Mouse (Mus musculus) embryonic facial prominence, embryonic 14.5 days (tissue): ENCODE results near the gene Siae. TPM values are rescaled to one million over a fixed set of nuclear protein-coding genes. Genes with fewer than 3 reads are reported as not detected.
A peak's percentile ranks its signal among the peaks of the same experiment; 100 is the strongest.

Source experiments
- ATAC-seq: fragments of 200-750 bp; cut with Nextera tagmentation; 2 replicates; pipeline ENCODE4 v1.8.0; 2017; ENCODE audit warnings: low read depth, moderate number of reproducible peaks, moderate TSS enrichment
- DNase-seq: peaks from one replicate; pipeline ENCODE4 v3.0.0-alpha.2; 2015; ENCODE audit warnings: low spot score
- H3K27ac ChIP-seq: fragments of 300-500 bp; sonication (generic); replicated peaks from 2 replicates; pipeline ENCODE4 v1.5.1; 2014; ENCODE audit warnings: low read depth, mild to moderate bottlenecking, low read length, moderate library complexity
- H3K27me3 ChIP-seq: fragments of 300-500 bp; sonication (generic); replicated peaks from 2 replicates; pipeline ENCODE4 v1.6.1; 2014; ENCODE audit warnings: low read length; ENCODE audit not compliant: control insufficient read depth, insufficient read depth
- H3K36me3 ChIP-seq: fragments of 300-500 bp; sonication (generic); 2 replicates; pipeline ENCODE4 v1.6.1; 2014; ENCODE audit warnings: low read length, mixed read lengths; ENCODE audit not compliant: control insufficient read depth, insufficient read depth
- H3K4me1 ChIP-seq: fragments of 300-500 bp; sonication (generic); 2 replicates; pipeline ENCODE4 v1.6.1; 2014; ENCODE audit warnings: antibody characterized with exemption, low read length; ENCODE audit not compliant: control insufficient read depth, insufficient read depth
- H3K4me2 ChIP-seq: fragments of 300-500 bp; sonication (generic); 2 replicates; pipeline ENCODE4 v1.6.1; 2014; ENCODE audit warnings: low read depth, mild to moderate bottlenecking, low read length, moderate library complexity, mixed read lengths
- H3K4me3 ChIP-seq: fragments of 300-500 bp; sonication (generic); 2 replicates; pipeline ENCODE4 v1.5.1; 2014; ENCODE audit warnings: low read depth, mild to moderate bottlenecking, low read length
- H3K9ac ChIP-seq: fragments of 300-500 bp; sonication (generic); 2 replicates; pipeline ENCODE4 v1.6.1; 2014; ENCODE audit warnings: low read depth, mild to moderate bottlenecking, low read length, moderate library complexity, mixed read lengths
- H3K9me3 ChIP-seq: fragments of 300-500 bp; sonication (generic); 2 replicates; pipeline ENCODE4 v1.6.1; 2016; ENCODE audit warnings: low read length; ENCODE audit not compliant: control insufficient read depth
- WGBS: fragments of 180-500 bp; shearing (Covaris S2); extraction: QIAGEN DNeasy Blood & Tissue Kit; methylation state at CpG from one replicate; pipeline ENCODE4 v1.1.7; 2014; 5-methylcytosine and 5-hydroxymethylcytosine counted together
- polyA plus RNA-seq: library from polyadenylated mRNA; unstranded; fragments of >200 nt; fragmentation: Nextera tagmentation; extraction: Ambion mirVana; gene quantifications from 2 replicates; pipeline ENCODE4 v1.2.1, GENCODE M21; 2014

Gene Siae
- polyA plus RNA-seq, 1 experiment from 2014 or later: 13.9 TPM

GRCm38 (mm10) chr9:37656931-37657481 is 101.5 kb downstream of the Siae start, which contains the start of gene Tbrg1:
TSS of gene Tbrg1 (minus strand) at chr9:37657312.
- Histone ChIP-seq H3K9ac (peak within 1 kb of the TSS; percentile 83), H3K36me3 (peaks cover 33% of the 10 kb centered on the region), H3K4me3 (peak within 1 kb of the TSS; percentile 78), H3K4me2 (peak within 1 kb of the TSS; percentile 82), H3K27ac (peak within 1 kb of the TSS; percentile 94), H3K9me3 (no peaks in the 10 kb centered on the region), H3K4me1 (peaks cover 5% of the 10 kb centered on the region; the same call in 1 of the 2 replicates), H3K27me3 (no peaks in the 10 kb centered on the region)
- DNase-seq (peak; percentile 96), ATAC-seq (peak; percentile 94)
- under 1% methylated on average over 36 of the region's 36 CpGs for WGBS

DNA sequence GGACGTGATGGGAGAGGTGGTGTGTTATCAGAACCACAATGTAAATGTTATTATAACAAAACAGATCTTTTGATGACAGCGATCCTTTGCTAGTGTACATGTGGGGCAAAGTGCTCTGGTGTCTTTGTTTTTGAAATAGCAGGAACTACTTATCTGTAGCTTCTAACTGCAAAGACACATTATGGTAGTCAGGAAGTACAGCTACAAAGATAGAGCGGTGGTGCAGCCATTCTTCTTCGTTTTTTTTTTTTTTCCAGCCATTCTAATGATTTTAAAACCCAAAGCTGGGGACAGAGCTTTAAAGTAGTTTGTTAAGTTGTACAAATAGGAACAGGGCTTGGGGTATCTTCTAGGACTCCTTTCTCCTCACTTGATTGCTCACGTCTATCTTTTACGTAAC is 103.9 kb downstream of the Siae start:
- Histone ChIP-seq H3K4me2 (no peak overlapping the region), H3K36me3 (peaks cover 9% of the 10 kb centered on the region), H3K4me3 (no peak overlapping the region), H3K9ac (no peak overlapping the region), H3K27ac (no peak overlapping the region), H3K4me1 (peaks cover 5% of the 10 kb centered on the region; the same call in 1 of the 2 replicates), H3K27me3 (no peaks in the 10 kb centered on the region), H3K9me3 (no peaks in the 10 kb centered on the region)
- WGBS: 79% methylated on average over 6 of the region's 6 CpGs
- ATAC-seq (no peak), DNase-seq (no peak)

DNA sequence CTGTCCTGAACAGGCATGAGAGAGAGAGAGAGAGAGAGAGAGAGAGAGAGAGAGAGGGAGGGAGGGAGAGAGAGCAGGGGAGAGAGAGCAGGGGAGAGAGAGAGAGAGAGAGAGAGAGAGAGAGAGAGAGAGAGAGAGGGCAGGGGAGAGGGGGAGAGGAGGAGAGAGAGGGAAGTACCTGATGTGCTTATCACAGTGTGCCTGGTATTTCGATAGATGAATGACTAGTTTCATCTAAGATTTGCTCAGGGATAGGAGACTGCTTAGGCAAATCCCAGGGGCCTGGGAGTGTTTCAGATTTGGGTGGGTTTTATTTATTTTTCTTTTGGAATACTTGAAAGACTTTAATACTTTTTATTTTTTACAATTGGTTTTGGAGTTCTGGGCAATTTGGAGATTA is 107.7 kb downstream of the Siae start:
- Histone ChIP-seq H3K27ac (no peak overlapping the region), H3K27me3 (no peaks in the 10 kb centered on the region), H3K4me1 (peaks cover 8% of the 10 kb centered on the region; the same call in 1 of the 2 replicates), H3K9ac (no peak overlapping the region), H3K9me3 (no peaks in the 10 kb centered on the region), H3K36me3 (no peaks in the 10 kb centered on the region), H3K4me2 (no peak overlapping the region), H3K4me3 (no peak overlapping the region)
- DNase-seq (no peak), ATAC-seq (no peak)
- WGBS: 50% methylated on average over 1 of the region's 1 CpGs

DNA sequence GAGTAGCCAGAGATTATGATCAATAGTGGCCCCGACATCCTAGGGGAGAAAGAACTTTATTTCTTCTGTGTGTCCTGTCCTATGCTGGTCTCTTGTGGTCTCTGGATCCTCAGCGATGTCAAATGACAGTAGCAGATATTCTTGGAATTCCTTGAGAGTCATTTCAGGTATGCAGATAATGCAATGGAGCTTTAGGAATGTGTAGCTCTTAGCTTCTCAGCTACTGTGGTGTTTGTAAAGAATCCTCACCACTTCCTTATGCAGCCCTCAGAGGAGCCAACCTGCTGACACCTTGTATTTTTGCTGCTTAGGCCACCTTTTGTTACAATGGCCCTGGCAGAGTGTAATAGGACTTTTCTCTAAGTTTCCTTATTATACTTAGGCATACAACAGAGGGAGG is 109.1 kb downstream of the Siae start:
- ATAC-seq: no peak
- peaks cover 8% of the 10 kb centered on the region; the same call in 1 of the 2 replicates for H3K4me1 ChIP-seq
- no peaks in the 10 kb centered on the region for H3K27me3 ChIP-seq
- no peak for DNase-seq
- WGBS: 66% methylated on average over 2 of the region's 2 CpGs
- H3K9ac ChIP-seq: no peak overlapping the region
- H3K9me3 ChIP-seq: no peaks in the 10 kb centered on the region
- H3K36me3 ChIP-seq: no peaks in the 10 kb centered on the region
- H3K4me2 ChIP-seq: no peak overlapping the region
- H3K4me3 ChIP-seq: no peak overlapping the region
- no peak overlapping the region for H3K27ac ChIP-seq

- peaks cover 8% of the 10 kb centered on the region; the same call in 1 of the 2 replicates for H3K4me1 ChIP-seq
- no peak for ATAC-seq
- 76% methylated on average over 7 of the region's 7 CpGs for WGBS
Observed at GRCm38 (mm10) chr9:37666045-37666444, 110.5 kb downstream of the Siae start.

DNA sequence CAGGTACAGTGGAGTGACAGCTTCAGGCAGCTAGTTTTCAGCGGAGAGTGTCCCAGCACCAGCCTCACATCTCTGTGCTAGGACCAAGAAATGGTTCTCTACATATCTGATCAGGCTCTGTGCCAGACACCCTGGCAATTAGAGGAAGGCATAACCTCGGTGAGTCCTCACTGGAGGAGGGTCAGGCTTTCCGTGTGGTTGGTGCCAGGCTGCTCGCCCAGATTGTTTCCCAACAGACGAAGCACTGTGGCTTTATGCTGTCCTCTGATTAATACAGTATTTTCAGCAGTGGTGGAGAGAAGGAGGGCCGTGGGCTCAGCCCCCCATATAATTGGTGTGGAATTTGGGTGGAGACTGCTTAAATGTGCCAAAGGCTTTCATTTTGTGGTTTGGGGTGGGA is 113.6 kb downstream of the Siae start, which contains the start of gene Panx3:
TSS of gene Panx3 (minus strand) at position 121 of the 400 bp plus-strand sequence.
- DNase-seq (peak; percentile 77), ATAC-seq (peak; percentile 88)
- peak within 1 kb of the TSS; percentile 75 for H3K27ac ChIP-seq
- no peaks in the 10 kb centered on the region for H3K36me3 ChIP-seq
- 50% methylated on average over 6 of the region's 6 CpGs for WGBS
- no peaks in the 10 kb centered on the region for H3K9me3 ChIP-seq
- H3K4me1 ChIP-seq: peaks cover 8% of the 10 kb centered on the region; the same call in 1 of the 2 replicates
- H3K4me2 ChIP-seq: peak within 1 kb of the TSS; percentile 31
- no peaks in the 10 kb centered on the region for H3K27me3 ChIP-seq
- peak within 1 kb of the TSS; percentile 5 for H3K4me3 ChIP-seq
- H3K9ac ChIP-seq: 0 out of 2 replicates have a peak within 1 kb of the TSS, but pooled peaks have one; percentile 5

More at GRCm38 (mm10) chr9:37666045-37666444, 110.5 kb downstream of the Siae start:
- no peak for DNase-seq
- Histone ChIP-seq H3K27ac (no peak overlapping the region), H3K9me3 (no peaks in the 10 kb centered on the region), H3K4me2 (no peak overlapping the region), H3K4me3 (no peak overlapping the region), H3K36me3 (no peaks in the 10 kb centered on the region), H3K27me3 (no peaks in the 10 kb centered on the region), H3K9ac (no peak overlapping the region)

GRCm38 (mm10) chr9:37669678-37670077 is 114.2 kb downstream of the Siae start:
- peak; percentile 40 for DNase-seq
- peak overlapping the region; percentile 75 for H3K27ac ChIP-seq
- whole genome bisulfite sequencing: 46% methylated on average over 4 of the region's 4 CpGs

GRCm38 (mm10) chr9:37670261-37670660 is 114.8 kb downstream of the Siae start:
- ATAC-seq (no peak), DNase-seq (no peak)
- no peak overlapping the region for H3K9ac ChIP-seq
- H3K27me3 ChIP-seq: no peaks in the 10 kb centered on the region
- no peak overlapping the region for H3K4me2 ChIP-seq
- H3K9me3 ChIP-seq: no peaks in the 10 kb centered on the region
- peaks cover 8% of the 10 kb centered on the region; the same call in 1 of the 2 replicates for H3K4me1 ChIP-seq
- H3K36me3 ChIP-seq: no peaks in the 10 kb centered on the region
- WGBS: 90% methylated on average over 3 of the region's 3 CpGs
- H3K4me3 ChIP-seq: no peak overlapping the region
- peak overlapping the region; percentile 75 for H3K27ac ChIP-seq

More at GRCm38 (mm10) chr9:37669678-37670077, 114.2 kb downstream of the Siae start:
- Histone ChIP-seq H3K9me3 (no peaks in the 10 kb centered on the region), H3K27me3 (no peaks in the 10 kb centered on the region), H3K4me1 (peaks cover 8% of the 10 kb centered on the region; the same call in 1 of the 2 replicates), H3K9ac (no peak overlapping the region), H3K4me3 (no peak overlapping the region), H3K4me2 (no peak overlapping the region), H3K36me3 (no peaks in the 10 kb centered on the region)
- ATAC-seq: peak; percentile 26; the same call in 1 of the 2 replicates

GRCm38 (mm10) chr9:37675287-37675686 is 119.8 kb downstream of the Siae start:
- H3K9me3 ChIP-seq: no peaks in the 10 kb centered on the region
- WGBS: 62% methylated on average over 4 of the region's 4 CpGs
- H3K36me3 ChIP-seq: no peaks in the 10 kb centered on the region
- no peak overlapping the region for H3K4me3 ChIP-seq
- ATAC-seq: no peak
- H3K4me2 ChIP-seq: no peak overlapping the region
- DNase-seq: no peak
- no peak overlapping the region for H3K27ac ChIP-seq
- H3K4me1 ChIP-seq: no peaks in the 10 kb centered on the region; the same call in 1 of the 2 replicates
- H3K27me3 ChIP-seq: no peaks in the 10 kb centered on the region
- H3K9ac ChIP-seq: no peak overlapping the region
